28 mouse cellular contexts compared by ENCODE assay signal in genomic region chr3:105566973-105567372, GRCm38 (mm10).
DNase-seq lines count a peak whose midpoint lies in the region; ATAC-seq lines count a peak whose summit lies in the region.
"Had no signal": no experiment of that assay in that cellular context is flagged by ENCODE, and none has a peak within 500 bp of the region (broad histone marks: within the 10 kb centered on the region; RNA-seq: fewer than 3 reads in every experiment).

No protein-coding gene starts in this region.

- H3K9me3 ChIP-seq in forebrain, embryonic 16.5 days (ENCODE audit: control insufficient read depth, low read length), result no peaks in the 10 kb centered on the region
- H3K9me3 ChIP-seq in forebrain, embryonic 13.5 days (replicated peaks), result no peaks in the 10 kb centered on the region
- H3K9me3 ChIP-seq in midbrain, embryonic 12.5 days, result no peaks in the 10 kb centered on the region
- no peaks in the 10 kb centered on the region for H3K9me3 ChIP-seq in midbrain, embryonic 10.5 days (replicated peaks)
- no peaks in the 10 kb centered on the region for H3K9me3 ChIP-seq in hindbrain, embryonic 12.5 days (replicated peaks)
- H3K9me3 ChIP-seq in midbrain, embryonic 15.5 days, result no peaks in the 10 kb centered on the region
- H3K9me3 ChIP-seq: embryonic facial prominence, embryonic 12.5 days; heart, embryonic 10.5 days; limb, embryonic 10.5 days; liver, embryonic 15.5 days; lung, embryonic 15.5 days; megakaryocyte, embryonic 14.5 days; neural tube, embryonic 12.5 days had no signal

- peaks cover 51% of the 10 kb centered on the region for H3K4me1 ChIP-seq in forebrain, embryonic 16.5 days (replicated peaks; ENCODE audit: control insufficient read depth, insufficient read depth, low read length)
- peaks cover 60% of the 10 kb centered on the region for H3K4me1 ChIP-seq in forebrain, embryonic 13.5 days
- peaks cover 54% of the 10 kb centered on the region for H3K4me1 ChIP-seq in midbrain, embryonic 12.5 days
- peaks cover 42% of the 10 kb centered on the region for H3K4me1 ChIP-seq in midbrain, embryonic 10.5 days
- H3K4me1 ChIP-seq in hindbrain, embryonic 12.5 days, result peaks cover 47% of the 10 kb centered on the region
- H3K4me1 ChIP-seq in midbrain, embryonic 15.5 days, result peaks cover 54% of the 10 kb centered on the region
- H3K4me1 ChIP-seq: embryonic facial prominence, embryonic 12.5 days; limb, embryonic 10.5 days; liver, embryonic 15.5 days; lung, embryonic 15.5 days; megakaryocyte, embryonic 14.5 days had no signal

- WGBS in forebrain, embryonic 16.5 days, result 32% methylated on average over 8 of the region's 8 CpGs
- 51% methylated on average over 8 of the region's 8 CpGs for WGBS in forebrain, embryonic 13.5 days
- 59% methylated on average over 8 of the region's 8 CpGs for WGBS in midbrain, embryonic 12.5 days
- WGBS in midbrain, embryonic 10.5 days, result 81% methylated on average over 8 of the region's 8 CpGs
- WGBS in hindbrain, embryonic 12.5 days, result 70% methylated on average over 8 of the region's 8 CpGs
- WGBS in midbrain, embryonic 15.5 days, result 39% methylated on average over 8 of the region's 8 CpGs

- no peak for DNase-seq in midbrain, embryonic 10.5 days (ENCODE audit: low spot score)
- DNase-seq in kidney, adult 11 months, result no peak
- DNase-seq: adrenal gland, postnatal 14 days; cerebellum, postnatal 14 days; gastrocnemius, postnatal 10 days; kidney, postnatal 4 days; layer of hippocampus, adult 9-11 months; liver; lung, postnatal 36 days; retina, postnatal 1 day; right cerebral cortex, postnatal 25 days; thymus, postnatal 25 days had no signal

- no peak overlapping the region for H3K9ac ChIP-seq in forebrain, embryonic 16.5 days (replicated peaks; ENCODE audit: low read depth, low read length)
- H3K9ac ChIP-seq in forebrain, embryonic 13.5 days, result no peak overlapping the region
- no peak overlapping the region for H3K9ac ChIP-seq in midbrain, embryonic 12.5 days (replicated peaks)
- no peak overlapping the region for H3K9ac ChIP-seq in hindbrain, embryonic 12.5 days
- no peak overlapping the region for H3K9ac ChIP-seq in midbrain, embryonic 15.5 days
- H3K9ac ChIP-seq: embryonic facial prominence, embryonic 12.5 days; liver, embryonic 15.5 days; lung, embryonic 15.5 days; neural tube, embryonic 12.5 days had no signal

- H3K4me3 ChIP-seq in forebrain, embryonic 16.5 days (replicated peaks; ENCODE audit: low read length), result no peak overlapping the region
- no peak overlapping the region for H3K4me3 ChIP-seq in forebrain, embryonic 13.5 days
- H3K4me3 ChIP-seq in midbrain, embryonic 12.5 days, result no peak overlapping the region
- no peak overlapping the region for H3K4me3 ChIP-seq in midbrain, embryonic 10.5 days
- no peak overlapping the region for H3K4me3 ChIP-seq in hindbrain, embryonic 12.5 days
- no peak overlapping the region for H3K4me3 ChIP-seq in midbrain, embryonic 15.5 days
- H3K4me3 ChIP-seq: embryonic facial prominence, embryonic 12.5 days; erythroblast, embryonic 14.5 days; heart, embryonic 10.5 days; limb, embryonic 10.5 days; liver, embryonic 15.5 days; lung, embryonic 15.5 days; megakaryocyte, embryonic 14.5 days; neural tube, embryonic 12.5 days had no signal

- no peaks in the 10 kb centered on the region for H3K27me3 ChIP-seq in forebrain, embryonic 16.5 days (replicated peaks; ENCODE audit: control insufficient read depth, insufficient read depth, low read length)
- H3K27me3 ChIP-seq in forebrain, embryonic 13.5 days, result no peaks in the 10 kb centered on the region
- H3K27me3 ChIP-seq in midbrain, embryonic 12.5 days, result peaks cover 2% of the 10 kb centered on the region; the same call in 1 of the 2 replicates
- peaks cover 19% of the 10 kb centered on the region for H3K27me3 ChIP-seq in midbrain, embryonic 10.5 days (ENCODE audit: low read depth, poor library complexity, severe bottlenecking)
- no peaks in the 10 kb centered on the region; the same call in 1 of the 2 replicates for H3K27me3 ChIP-seq in hindbrain, embryonic 12.5 days
- H3K27me3 ChIP-seq in midbrain, embryonic 15.5 days (replicated peaks), result no peaks in the 10 kb centered on the region
- H3K27me3 ChIP-seq: embryonic facial prominence, embryonic 12.5 days; liver, embryonic 15.5 days; lung, embryonic 15.5 days; neural tube, embryonic 12.5 days had no signal

- H3K27ac ChIP-seq in forebrain, embryonic 16.5 days (ENCODE audit: low read length), result peak overlapping the region; percentile 64
- no peak overlapping the region for H3K27ac ChIP-seq in forebrain, embryonic 13.5 days
- peak overlapping the region; percentile 42; the same call in 1 of the 2 replicates for H3K27ac ChIP-seq in midbrain, embryonic 12.5 days (replicated peaks)
- no peak overlapping the region for H3K27ac ChIP-seq in midbrain, embryonic 10.5 days (replicated peaks)
- peak overlapping the region; percentile 76; the same call in 1 of the 2 replicates for H3K27ac ChIP-seq in hindbrain, embryonic 12.5 days
- peak overlapping the region; percentile 65 for H3K27ac ChIP-seq in midbrain, embryonic 15.5 days
- H3K27ac ChIP-seq: embryonic facial prominence, embryonic 12.5 days; heart, embryonic 10.5 days; limb, embryonic 10.5 days; liver, embryonic 15.5 days; lung, embryonic 15.5 days; neural tube, embryonic 12.5 days had no signal

- 0 out of 2 replicates have a peak, but pooled peaks have one; percentile 12 for ATAC-seq in forebrain, embryonic 16.5 days
- ATAC-seq in forebrain, embryonic 13.5 days, result no peak
- no peak for ATAC-seq in midbrain, embryonic 12.5 days (ENCODE audit: low FRiP score, low read depth)
- no peak for ATAC-seq in hindbrain, embryonic 12.5 days (ENCODE audit: low FRiP score)
- no peak for ATAC-seq in midbrain, embryonic 15.5 days (replicated peaks)
- ATAC-seq in erythroblast, adult 5-6 weeks (replicated peaks; ENCODE audit: low FRiP score, poor library complexity, severe bottlenecking), result no peak
- ATAC-seq: CD4-positive, CD25-positive, alpha-beta regulatory T cell, adult 4 months; intestine, embryonic 16.5 days had no signal

- no peak overlapping the region for H3K4me2 ChIP-seq in forebrain, embryonic 16.5 days (ENCODE audit: low read length)
- no peak overlapping the region for H3K4me2 ChIP-seq in forebrain, embryonic 13.5 days
- no peak overlapping the region for H3K4me2 ChIP-seq in midbrain, embryonic 12.5 days (replicated peaks)
- no peak overlapping the region for H3K4me2 ChIP-seq in hindbrain, embryonic 12.5 days (replicated peaks)
- no peak overlapping the region for H3K4me2 ChIP-seq in midbrain, embryonic 15.5 days
- H3K4me2 ChIP-seq: embryonic facial prominence, embryonic 12.5 days; liver, embryonic 15.5 days; lung, embryonic 15.5 days; neural tube, embryonic 12.5 days had no signal

- H3K36me3 ChIP-seq in forebrain, embryonic 16.5 days (ENCODE audit: control insufficient read depth, insufficient read depth), result no peaks in the 10 kb centered on the region
- no peaks in the 10 kb centered on the region for H3K36me3 ChIP-seq in forebrain, embryonic 13.5 days (ENCODE audit: poor library complexity, severe bottlenecking)
- H3K36me3 ChIP-seq in midbrain, embryonic 12.5 days, result no peaks in the 10 kb centered on the region
- no peaks in the 10 kb centered on the region for H3K36me3 ChIP-seq in midbrain, embryonic 10.5 days
- no peaks in the 10 kb centered on the region for H3K36me3 ChIP-seq in hindbrain, embryonic 12.5 days
- no peaks in the 10 kb centered on the region for H3K36me3 ChIP-seq in midbrain, embryonic 15.5 days (replicated peaks)
- H3K36me3 ChIP-seq: embryonic facial prominence, embryonic 12.5 days; heart, embryonic 10.5 days; limb, embryonic 10.5 days; liver, embryonic 15.5 days; lung, embryonic 15.5 days; neural tube, embryonic 12.5 days had no signal

Comparison
In these comparisons a context has a peak if more than half of its experiments do, and no peak if none do; other contexts are left out.
1. H3K27ac ChIP-seq: peak in forebrain, embryonic 16.5 days (single experiment), midbrain, embryonic 12.5 days (single experiment), hindbrain, embryonic 12.5 days (single experiment) and midbrain, embryonic 15.5 days (single experiment); none in forebrain, embryonic 13.5 days (single experiment) and midbrain, embryonic 10.5 days (single experiment).